Mouse (Mus musculus) limb, embryonic 10.5 days (tissue): ENCODE measurements at regions not wholly inside any gene's neighbourhood (a gene's known extent, or its start where the extent isn't known, plus 50 kb on each side); places are given as distances from the start of the nearest gene placed in this dataset.

Experiments
- DNase-seq: peaks from one replicate; pipeline ENCODE4 v3.0.0-alpha.2; 2017; ENCODE audit warnings: low spot score
- H3K27ac ChIP-seq: fragments of 300-500 bp; sonication (generic); 2 replicates; pipeline ENCODE4 v1.5.1; 2016; ENCODE audit warnings: mild to moderate bottlenecking
- H3K27me3 ChIP-seq: fragments of 300-500 bp; sonication (generic); 2 replicates; pipeline ENCODE4 v1.6.1; 2016; ENCODE audit warnings: low read depth, mild to moderate bottlenecking; ENCODE audit not compliant: poor library complexity, severe bottlenecking
- H3K36me3 ChIP-seq: fragments of 300-500 bp; sonication (generic); 2 replicates; pipeline ENCODE4 v1.6.1; 2016; ENCODE audit warnings: mild to moderate bottlenecking, moderate library complexity
- H3K4me1 ChIP-seq: fragments of 300-500 bp; sonication (generic); 2 replicates; pipeline ENCODE4 v1.6.1; 2016
- H3K4me3 ChIP-seq: fragments of 300-500 bp; sonication (generic); 2 replicates; pipeline ENCODE4 v1.5.1; 2016; ENCODE audit warnings: mild to moderate bottlenecking, moderate library complexity
- H3K9me3 ChIP-seq: fragments of 300-500 bp; sonication (generic); replicated peaks from 2 replicates; pipeline ENCODE4 v1.6.1; 2016; ENCODE audit warnings: mild to moderate bottlenecking
- WGBS: fragments of 180-500 bp; shearing (Covaris S2); methylation state at CpG from one replicate; pipeline ENCODE4 v1.1.7; 2016; 5-methylcytosine and 5-hydroxymethylcytosine counted together

DNA sequence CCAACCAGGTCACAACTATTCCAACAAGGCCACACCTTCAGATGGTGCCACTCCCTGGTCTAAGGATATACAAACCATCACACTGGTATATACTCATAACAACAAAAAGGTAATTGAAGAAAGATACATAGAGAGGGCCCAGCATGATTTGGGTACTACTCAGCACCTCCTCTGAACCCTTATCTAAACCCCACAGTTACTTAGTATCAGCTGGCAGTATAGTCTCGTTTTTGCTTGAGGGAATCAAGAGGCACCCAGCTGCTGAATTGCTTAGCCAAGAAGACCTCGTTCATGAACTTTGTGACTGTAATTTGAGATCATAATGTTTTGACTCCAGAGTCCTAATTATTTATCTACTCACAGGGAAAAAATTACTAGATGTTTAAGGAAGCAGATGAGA is 175.6 kb upstream of the Crbn start:
- no peaks in the 10 kb centered on the region for H3K9me3 ChIP-seq
- H3K4me3 ChIP-seq: no peak overlapping the region
- no peaks in the 10 kb centered on the region for H3K36me3 ChIP-seq
- WGBS: 66% methylated on average over 2 of the region's 2 CpGs
- H3K27me3 ChIP-seq: no peaks in the 10 kb centered on the region
- H3K4me1 ChIP-seq: no peaks in the 10 kb centered on the region
- H3K27ac ChIP-seq: no peak overlapping the region
- DNase-seq: no peak

GRCm38 (mm10) chr6:106978721-106979120 is 178.8 kb upstream of the Crbn start:
- no peak for DNase-seq
- Histone ChIP-seq H3K27me3 (no peaks in the 10 kb centered on the region), H3K4me3 (no peak overlapping the region), H3K27ac (no peak overlapping the region), H3K9me3 (no peaks in the 10 kb centered on the region), H3K36me3 (no peaks in the 10 kb centered on the region), H3K4me1 (no peaks in the 10 kb centered on the region)

DNA sequence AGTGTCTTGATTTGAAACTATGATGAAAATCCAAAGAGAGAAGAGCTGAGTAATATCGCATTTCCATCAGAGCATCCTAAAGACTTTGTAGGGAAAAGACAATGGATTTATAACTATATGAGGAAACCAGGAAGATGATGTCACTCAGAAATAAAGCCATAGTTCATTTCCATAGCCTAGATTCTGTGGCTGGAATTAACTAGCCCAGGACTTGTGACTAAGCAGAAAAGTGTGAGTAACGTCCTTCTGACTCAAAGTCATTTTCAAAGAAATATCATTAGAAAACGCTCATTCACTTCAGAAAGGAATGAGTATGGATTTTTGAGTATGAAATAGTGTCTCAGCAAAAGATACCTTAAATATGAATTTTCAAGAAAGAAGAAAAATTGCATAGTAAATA is 179.9 kb upstream of the Crbn start:
- no peaks in the 10 kb centered on the region for H3K9me3 ChIP-seq
- H3K27me3 ChIP-seq: no peaks in the 10 kb centered on the region
- DNase-seq: no peak
- H3K27ac ChIP-seq: no peak overlapping the region
- H3K4me1 ChIP-seq: no peaks in the 10 kb centered on the region
- H3K36me3 ChIP-seq: no peaks in the 10 kb centered on the region
- 89% methylated on average over 3 of the region's 3 CpGs for WGBS
- no peak overlapping the region for H3K4me3 ChIP-seq

DNA sequence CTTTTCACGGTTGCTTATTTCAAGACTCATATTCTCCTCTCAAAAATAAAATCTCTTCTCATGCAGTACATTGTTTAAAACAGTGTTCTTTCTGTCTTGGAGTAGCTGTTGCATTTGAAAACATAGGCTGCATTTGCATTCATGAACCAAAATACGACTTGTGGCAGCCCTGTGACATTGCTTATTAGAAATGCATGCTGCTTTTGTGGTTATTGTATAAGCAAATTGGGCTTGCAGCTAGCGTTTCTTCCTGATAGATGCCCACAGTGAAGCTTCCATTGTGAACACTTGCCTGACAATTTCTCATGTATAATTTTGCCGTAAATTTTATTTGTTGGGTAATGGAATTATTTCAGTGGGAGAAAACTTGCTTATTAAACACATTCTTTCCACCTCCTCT is 180.3 kb upstream of the Crbn start:
- DNase-seq: no peak
- Histone ChIP-seq H3K27ac (no peak overlapping the region), H3K27me3 (no peaks in the 10 kb centered on the region), H3K9me3 (no peaks in the 10 kb centered on the region), H3K4me3 (no peak overlapping the region), H3K36me3 (no peaks in the 10 kb centered on the region), H3K4me1 (no peaks in the 10 kb centered on the region)
- WGBS: 93% methylated on average over 4 of the region's 4 CpGs

DNA sequence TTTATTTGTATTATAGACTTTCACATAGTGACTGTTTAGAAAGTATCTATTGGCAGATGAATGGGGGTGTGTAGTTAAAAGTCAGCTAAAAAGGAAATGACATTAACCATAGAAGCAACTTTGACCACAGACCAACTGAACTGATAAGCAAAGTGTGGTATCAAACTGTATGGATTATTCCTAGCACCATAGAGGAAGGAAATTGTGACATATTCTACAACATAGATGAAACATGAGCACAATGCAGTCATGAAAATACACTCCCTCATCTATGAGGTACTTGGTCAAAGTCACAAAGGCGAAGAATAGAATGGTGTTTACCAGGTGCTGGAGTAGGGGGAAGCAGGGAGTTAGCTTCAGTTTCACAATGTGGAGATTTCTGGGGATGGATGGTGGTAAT is 181.4 kb upstream of the Crbn start:
- no peak overlapping the region for H3K4me3 ChIP-seq
- no peaks in the 10 kb centered on the region for H3K4me1 ChIP-seq
- no peaks in the 10 kb centered on the region for H3K36me3 ChIP-seq
- H3K9me3 ChIP-seq: no peaks in the 10 kb centered on the region
- H3K27me3 ChIP-seq: no peaks in the 10 kb centered on the region
- no peak overlapping the region for H3K27ac ChIP-seq
- no peak for DNase-seq
- 86% methylated on average over 1 of the region's 1 CpGs for WGBS

- Histone ChIP-seq H3K27me3 (no peaks in the 10 kb centered on the region), H3K27ac (no peak overlapping the region), H3K9me3 (no peaks in the 10 kb centered on the region), H3K36me3 (no peaks in the 10 kb centered on the region), H3K4me3 (no peak overlapping the region), H3K4me1 (no peaks in the 10 kb centered on the region)
- 53% methylated on average over 4 of the region's 4 CpGs for WGBS
- DNase-seq: no peak
These were observed 185.4 kb upstream of the Crbn start for GRCm38 (mm10) chr6:106985132-106985801.

DNA sequence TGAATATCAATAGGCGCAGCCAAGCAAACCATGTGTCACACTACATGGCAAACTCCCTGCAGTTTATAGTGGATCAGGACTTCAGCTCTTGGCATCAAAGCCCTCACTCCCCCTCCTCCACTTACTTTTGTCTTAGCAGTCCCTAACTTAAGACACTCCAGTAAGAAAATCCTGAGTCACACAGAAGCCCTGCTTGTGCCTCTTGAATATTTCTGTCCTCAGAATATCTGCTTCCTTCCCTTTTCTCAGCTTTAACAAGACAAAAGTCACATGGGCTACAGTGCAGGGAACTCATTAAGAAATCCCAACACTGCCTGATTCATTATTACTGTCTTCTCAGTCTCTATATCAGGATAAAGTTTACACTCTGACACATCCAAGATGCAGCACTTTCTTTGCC is 191.7 kb upstream of the Crbn start:
- H3K27ac ChIP-seq: no peak overlapping the region
- H3K36me3 ChIP-seq: no peaks in the 10 kb centered on the region
- H3K4me3 ChIP-seq: no peak overlapping the region
- no peaks in the 10 kb centered on the region for H3K9me3 ChIP-seq
- 96% methylated on average over 1 of the region's 1 CpGs for WGBS
- DNase-seq: no peak
- H3K4me1 ChIP-seq: no peaks in the 10 kb centered on the region
- H3K27me3 ChIP-seq: no peaks in the 10 kb centered on the region

DNA sequence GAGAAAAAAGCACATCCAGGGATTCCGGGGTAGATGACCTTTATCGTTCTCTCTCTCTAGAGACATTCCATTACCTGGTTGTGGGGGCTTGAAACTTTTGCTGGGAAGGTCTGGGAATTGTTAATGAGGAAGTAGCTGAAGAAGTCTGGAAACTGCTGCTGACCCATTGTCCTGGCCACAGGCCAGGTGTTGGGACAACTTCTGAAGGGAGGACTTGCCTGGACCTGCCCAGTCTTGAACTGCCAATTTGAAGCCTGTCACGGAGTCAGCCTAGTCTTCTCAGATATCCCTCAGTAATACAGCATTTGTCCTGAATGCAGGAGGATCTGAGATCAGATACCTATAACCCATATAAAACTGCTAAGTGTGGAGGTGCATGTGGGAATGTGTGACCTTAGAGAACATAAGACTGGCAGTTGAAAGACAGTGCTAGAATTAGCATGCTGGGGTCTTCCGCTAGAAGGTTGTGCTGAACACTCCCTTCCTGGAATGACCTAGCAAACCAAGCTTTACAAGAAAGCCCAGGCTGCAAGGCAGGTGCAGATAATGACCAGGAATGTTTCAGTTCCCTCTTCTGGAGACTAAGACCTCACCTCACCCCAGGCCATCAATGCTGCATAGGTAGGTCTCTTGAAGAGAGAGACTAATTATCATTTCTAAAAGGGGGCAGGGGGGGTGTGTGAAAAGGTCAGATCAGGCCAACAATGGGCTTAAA is 204.7 kb upstream of the Crbn start:
- Histone ChIP-seq H3K36me3 (no peaks in the 10 kb centered on the region), H3K4me3 (no peak overlapping the region), H3K27ac (no peak overlapping the region), H3K4me1 (no peaks in the 10 kb centered on the region), H3K27me3 (no peaks in the 10 kb centered on the region), H3K9me3 (no peaks in the 10 kb centered on the region)
- 91% methylated on average over 4 of the region's 4 CpGs for WGBS
- DNase-seq: no peak

GRCm38 (mm10) chr6:107010785-107011184 is 210.9 kb upstream of the Crbn start:
- DNase-seq: no peak
- no peaks in the 10 kb centered on the region for H3K9me3 ChIP-seq
- H3K36me3 ChIP-seq: no peaks in the 10 kb centered on the region
- 58% methylated on average over 4 of the region's 4 CpGs for WGBS
- H3K4me3 ChIP-seq: no peak overlapping the region
- 0 out of 2 replicates have a peak, but pooled peaks cover 4% of the 10 kb centered on the region for H3K4me1 ChIP-seq
- H3K27ac ChIP-seq: no peak overlapping the region
- H3K27me3 ChIP-seq: no peaks in the 10 kb centered on the region

- H3K27ac ChIP-seq: no peak overlapping the region
- no peaks in the 10 kb centered on the region for H3K27me3 ChIP-seq
- no peak overlapping the region for H3K4me3 ChIP-seq
- WGBS: 54% methylated on average over 9 of the region's 9 CpGs
- peak; percentile 29 for DNase-seq
- H3K4me1 ChIP-seq: 0 out of 2 replicates have a peak, but pooled peaks cover 4% of the 10 kb centered on the region
- no peaks in the 10 kb centered on the region for H3K9me3 ChIP-seq
- H3K36me3 ChIP-seq: no peaks in the 10 kb centered on the region
These were observed 213.1 kb upstream of the Crbn start for GRCm38 (mm10) chr6:107012938-107013511.

DNA sequence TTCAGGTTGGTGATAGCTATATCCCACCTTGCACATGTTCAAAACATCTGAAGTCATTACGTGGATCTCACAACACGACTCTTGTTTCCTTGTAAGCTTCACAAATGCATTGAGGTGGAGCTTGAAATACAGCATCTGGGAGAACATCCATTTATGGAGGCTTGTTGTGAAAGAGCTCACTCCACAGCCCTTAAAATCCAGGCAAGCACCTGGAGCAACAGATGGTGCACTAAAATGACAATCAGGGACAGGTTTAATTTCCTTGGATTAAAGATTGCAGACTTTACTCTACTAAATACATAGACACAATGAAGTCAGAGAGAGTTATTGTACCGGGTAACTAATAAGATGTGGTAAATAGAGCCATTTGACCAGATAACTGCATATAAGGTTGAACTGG is 219.2 kb upstream of the Crbn start:
- no peaks in the 10 kb centered on the region for H3K27me3 ChIP-seq
- H3K36me3 ChIP-seq: no peaks in the 10 kb centered on the region
- no peaks in the 10 kb centered on the region for H3K4me1 ChIP-seq
- H3K27ac ChIP-seq: no peak overlapping the region
- WGBS: 87% methylated on average over 3 of the region's 3 CpGs
- no peak for DNase-seq
- H3K4me3 ChIP-seq: no peak overlapping the region
- no peaks in the 10 kb centered on the region for H3K9me3 ChIP-seq

DNA sequence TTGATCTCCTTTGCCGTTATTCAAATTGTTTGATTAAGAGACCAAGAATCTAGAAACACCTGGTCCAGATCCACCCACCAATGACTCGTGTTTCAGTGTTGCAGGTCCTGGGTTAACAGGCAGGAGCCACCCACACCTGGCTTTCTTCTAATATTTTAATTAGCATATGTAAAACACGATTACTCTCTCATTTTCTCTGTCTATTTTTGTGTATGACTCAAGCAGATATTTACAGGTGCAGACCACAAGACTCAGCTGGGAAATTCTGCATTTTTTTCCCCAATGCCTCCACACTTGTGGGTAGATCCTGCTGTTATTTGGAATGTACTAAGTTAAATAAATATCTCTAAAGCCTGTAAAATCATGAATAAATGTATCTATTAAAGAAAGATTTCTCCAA is 245.3 kb upstream of the Crbn start:
- no peaks in the 10 kb centered on the region for H3K9me3 ChIP-seq
- no peaks in the 10 kb centered on the region for H3K4me1 ChIP-seq
- H3K27ac ChIP-seq: no peak overlapping the region
- H3K4me3 ChIP-seq: no peak overlapping the region
- no peak for DNase-seq
- 85% methylated on average over 3 of the region's 3 CpGs for WGBS
- H3K27me3 ChIP-seq: no peaks in the 10 kb centered on the region
- H3K36me3 ChIP-seq: no peaks in the 10 kb centered on the region

DNA sequence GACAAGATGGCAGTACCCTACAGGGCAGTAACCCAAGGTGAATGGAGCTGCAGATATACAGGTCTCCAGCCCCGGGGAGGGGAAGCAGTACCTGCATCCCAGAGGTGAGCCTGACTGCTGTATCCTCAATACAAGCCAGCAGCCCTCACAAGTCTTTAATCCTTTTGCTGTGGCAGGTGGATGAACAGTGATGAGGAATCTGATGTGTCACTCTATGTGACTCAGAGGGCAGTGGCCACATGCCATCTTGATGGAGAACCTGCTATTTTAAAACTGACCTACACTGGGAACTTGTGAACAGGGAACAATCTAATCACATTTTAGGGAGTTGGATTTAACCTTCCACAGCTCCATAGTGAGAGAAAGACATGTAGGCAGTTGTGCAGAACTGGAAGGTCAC is 251.7 kb upstream of the Crbn start:
- Histone ChIP-seq H3K36me3 (no peaks in the 10 kb centered on the region), H3K4me3 (no peak overlapping the region), H3K27me3 (no peaks in the 10 kb centered on the region), H3K9me3 (no peaks in the 10 kb centered on the region), H3K27ac (no peak overlapping the region), H3K4me1 (no peaks in the 10 kb centered on the region)
- 85% methylated on average over 1 of the region's 1 CpGs for WGBS
- DNase-seq: no peak
